Mouse (Mus musculus): Measurements from ENCODE around the gene Nfkbia. TPM values are rescaled to one million over a fixed set of nuclear protein-coding genes. Genes with fewer than 3 reads are reported as not detected.

The Nfkbia gene
- polyA plus RNA-seq (2017; shearing (Covaris generic)) = 100 to 1,000 TPM; 467 to 724 TPM

DNA sequence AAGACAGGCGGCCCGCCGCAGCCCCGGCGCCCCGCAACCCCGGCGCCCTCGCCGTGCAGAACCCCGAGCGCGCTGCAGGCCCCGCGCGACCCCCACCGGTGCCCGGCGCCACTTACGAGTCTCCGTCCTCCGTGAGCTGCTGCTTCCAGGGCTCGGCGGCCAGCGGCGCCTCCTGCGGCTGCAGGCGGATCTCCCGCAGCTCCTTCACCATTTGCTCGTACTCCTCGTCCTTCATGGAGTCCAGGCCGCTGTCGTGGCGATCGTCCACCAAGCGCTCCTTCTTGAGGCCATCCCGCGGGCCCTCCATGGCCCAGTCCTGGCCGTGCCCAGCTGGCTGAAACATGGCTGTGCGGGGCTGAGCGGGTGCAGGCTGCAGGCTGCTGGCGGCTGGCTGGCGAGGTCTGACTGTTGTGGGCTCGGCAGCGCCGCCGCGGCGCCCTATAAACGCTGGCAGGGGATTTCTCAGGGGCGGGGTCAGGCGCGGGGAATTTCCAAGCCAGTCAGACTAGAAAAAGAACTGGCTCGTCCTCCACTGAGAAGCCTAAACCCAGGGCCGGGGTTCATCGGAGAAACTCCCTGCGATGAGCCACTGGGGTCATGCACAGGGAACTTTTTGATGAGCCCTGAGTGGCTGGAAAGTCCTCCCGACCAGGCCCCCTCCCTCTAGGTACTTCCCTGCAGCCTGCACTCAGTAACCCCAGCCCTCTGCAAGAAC is at the start of gene Nfkbia:
Gene Nfkbia (minus strand): TSS at position 464 of the 715 bp plus-strand sequence.

Other genes with a start within 250 kb of the Nfkbia start
- gene 1110008L16Rik, start 193.1 kb downstream of the Nfkbia start, polyA plus RNA-seq (2017; shearing (Covaris generic)) = 10 to 100 TPM in 1 of 2 experiments, 1 to 10 TPM in 1; 7.7 to 10.0 TPM
- gene Ppp2r3c, start 189.6 kb downstream of the Nfkbia start, polyA plus RNA-seq (2017; shearing (Covaris generic)) = 10 to 100 TPM; 13.3 to 14.1 TPM
- gene Psma6, start 108.4 kb downstream of the Nfkbia start, polyA plus RNA-seq (2017; shearing (Covaris generic)) = 100 to 1,000 TPM; 271 to 272 TPM
- under 1 TPM; 0.10 to 0.17 TPM for gene Aldoart2, start 72.6 kb upstream of the Nfkbia start, polyA plus RNA-seq (2017; shearing (Covaris generic))
- gene Insm2, start 106.8 kb upstream of the Nfkbia start, polyA plus RNA-seq (2017; shearing (Covaris generic)) = 1 to 10 TPM in 1 of 2 experiments, under 1 TPM in 1; 0.16 to 1.1 TPM

Data from inflammation-experienced regulatory T-cells (primary cell).